Mouse (Mus musculus) thymus, postnatal 0 days (tissue): ENCODE measurements around the gene Tmem245. TPM values are rescaled to one million over a fixed set of nuclear protein-coding genes. Genes with fewer than 3 reads are reported as not detected.
A peak's percentile ranks its signal among the peaks of the same experiment; 100 is the strongest.

Experiments
- DNase-seq: peaks from one replicate; pipeline ENCODE4 v3.0.0-alpha.2; 2015; ENCODE audit warnings: low spot score
- polyA plus RNA-seq: library from polyadenylated mRNA; unstranded; fragments of >200 nt; fragmentation: Nextera tagmentation; extraction: Ambion mirVana; gene quantifications from 2 replicates; pipeline ENCODE4 v1.2.1, GENCODE M21; 2015

Tmem245 gene
- polyA plus RNA-seq, 1 experiment from 2014 or later: 6.0 TPM

- no peak for DNase-seq
Observed at GRCm38 (mm10) chr4:56865971-56866370, 81.3 kb downstream of the Tmem245 start.

- peak; percentile 70 for DNase-seq
Observed at GRCm38 (mm10) chr4:56865003-56865511, 82.2 kb downstream of the Tmem245 start, which contains the start of gene Ctnnal1. Gene Ctnnal1, minus strand, starts transcription at chr4:56865188.

GRCm38 (mm10) chr4:56864417-56865001 lies 82.7 kb downstream of the Tmem245 start:
- no peak for DNase-seq

- DNase-seq: no peak
Observed at GRCm38 (mm10) chr4:56864016-56864415, 83.2 kb downstream of the Tmem245 start.

- DNase-seq: no peak
Observed at GRCm38 (mm10) chr4:56861551-56861950, 85.7 kb downstream of the Tmem245 start.

- DNase-seq: no peak
Observed at GRCm38 (mm10) chr4:56858733-56859132, 88.5 kb downstream of the Tmem245 start.

- DNase-seq: no peak
Observed at GRCm38 (mm10) chr4:56856371-56856949, 90.8 kb downstream of the Tmem245 start.

GRCm38 (mm10) chr4:56855935-56856334 lies 91.3 kb downstream of the Tmem245 start:
- no peak for DNase-seq

- DNase-seq: no peak
Observed at GRCm38 (mm10) chr4:56850724-56851123, 96.5 kb downstream of the Tmem245 start.

- DNase-seq: no peak
Observed at GRCm38 (mm10) chr4:56848044-56848443, 99.2 kb downstream of the Tmem245 start.

GRCm38 (mm10) chr4:56847400-56847799 lies 99.8 kb downstream of the Tmem245 start:
- no peak for DNase-seq

- DNase-seq: no peak
Observed at GRCm38 (mm10) chr4:56845896-56846533, 101.2 kb downstream of the Tmem245 start.

GRCm38 (mm10) chr4:56844911-56845310 lies 102.3 kb downstream of the Tmem245 start:
- no peak for DNase-seq

GRCm38 (mm10) chr4:56843963-56844362 lies 103.3 kb downstream of the Tmem245 start:
- no peak for DNase-seq

GRCm38 (mm10) chr4:56842501-56842900 lies 104.7 kb downstream of the Tmem245 start:
- no peak for DNase-seq

GRCm38 (mm10) chr4:56840297-56840696 lies 106.9 kb downstream of the Tmem245 start:
- DNase-seq: no peak

GRCm38 (mm10) chr4:56837661-56838060 lies 109.6 kb downstream of the Tmem245 start:
- no peak for DNase-seq

GRCm38 (mm10) chr4:56831998-56832397 lies 115.2 kb downstream of the Tmem245 start:
- no peak for DNase-seq

- no peak for DNase-seq
Observed at GRCm38 (mm10) chr4:56831013-56831609, 116.1 kb downstream of the Tmem245 start.

GRCm38 (mm10) chr4:56829511-56829921 lies 117.7 kb downstream of the Tmem245 start:
- DNase-seq: no peak

GRCm38 (mm10) chr4:56828932-56829331 lies 118.3 kb downstream of the Tmem245 start:
- DNase-seq: no peak

- DNase-seq: no peak
Observed at GRCm38 (mm10) chr4:56824231-56824630, 123.0 kb downstream of the Tmem245 start.
